Mouse (Mus musculus) erythroblast, embryonic 14.5 days (primary cell): ENCODE data around the gene Sf3b3. TPM values are rescaled to one million over a fixed set of nuclear protein-coding genes. Genes with fewer than 3 reads are reported as not detected.

Experiments
- H3K27me3 ChIP-seq: 2 replicates; pipeline ENCODE4 v1.6.1; 2012; ENCODE audit warnings: inconsistent platforms; ENCODE audit not compliant: control insufficient read depth
- H3K36me3 ChIP-seq: 2 replicates; pipeline ENCODE4 v1.6.1; 2012; ENCODE audit warnings: mild to moderate bottlenecking, inconsistent platforms; ENCODE audit not compliant: control insufficient read depth
- H3K4me1 ChIP-seq: 2 replicates; pipeline ENCODE4 v1.6.1; 2012; ENCODE audit warnings: inconsistent platforms; ENCODE audit not compliant: control insufficient read depth
- H3K4me3 ChIP-seq: replicated peaks from 2 replicates; pipeline ENCODE3; 2012; ENCODE audit warnings: moderate library complexity, mild to moderate bottlenecking, inconsistent platforms
- H3K9me3 ChIP-seq: 2 replicates; pipeline ENCODE4 v1.6.1; 2012; ENCODE audit warnings: low read length, inconsistent platforms, mixed read lengths; ENCODE audit not compliant: control insufficient read depth
- GATA1 ChIP-seq: IDR thresholded peaks from 2 replicates; pipeline ENCODE4 v1.6.1; 2012; ENCODE audit warnings: low read length, inconsistent platforms, mixed read lengths
- TAL1 ChIP-seq: IDR thresholded peaks from 3 replicates; pipeline ENCODE4 v1.6.1; 2012; ENCODE audit warnings: low read length, inconsistent platforms, mixed read lengths
- polyA plus RNA-seq: library from polyadenylated mRNA; stranded (reverse); fragments of >175 nt; gene quantifications from 2 replicates; pipeline ENCODE4 v1.2.3, GENCODE M21; 2012

Gene Sf3b3
- polyA plus RNA-seq, 1 experiment: 0.49 TPM

GRCm38 (mm10) chr8:110851186-110851585, 4.6 kb upstream of the Sf3b3 start:
- peaks cover 74% of the 10 kb centered on the region for H3K36me3 ChIP-seq
- H3K9me3 ChIP-seq: no peaks in the 10 kb centered on the region
- TF ChIP-seq GATA1: no peak
- no peak for TF ChIP-seq TAL1
- H3K27me3 ChIP-seq: no peaks in the 10 kb centered on the region
- peaks cover 14% of the 10 kb centered on the region for H3K4me1 ChIP-seq
- no peak overlapping the region for H3K4me3 ChIP-seq

DNA sequence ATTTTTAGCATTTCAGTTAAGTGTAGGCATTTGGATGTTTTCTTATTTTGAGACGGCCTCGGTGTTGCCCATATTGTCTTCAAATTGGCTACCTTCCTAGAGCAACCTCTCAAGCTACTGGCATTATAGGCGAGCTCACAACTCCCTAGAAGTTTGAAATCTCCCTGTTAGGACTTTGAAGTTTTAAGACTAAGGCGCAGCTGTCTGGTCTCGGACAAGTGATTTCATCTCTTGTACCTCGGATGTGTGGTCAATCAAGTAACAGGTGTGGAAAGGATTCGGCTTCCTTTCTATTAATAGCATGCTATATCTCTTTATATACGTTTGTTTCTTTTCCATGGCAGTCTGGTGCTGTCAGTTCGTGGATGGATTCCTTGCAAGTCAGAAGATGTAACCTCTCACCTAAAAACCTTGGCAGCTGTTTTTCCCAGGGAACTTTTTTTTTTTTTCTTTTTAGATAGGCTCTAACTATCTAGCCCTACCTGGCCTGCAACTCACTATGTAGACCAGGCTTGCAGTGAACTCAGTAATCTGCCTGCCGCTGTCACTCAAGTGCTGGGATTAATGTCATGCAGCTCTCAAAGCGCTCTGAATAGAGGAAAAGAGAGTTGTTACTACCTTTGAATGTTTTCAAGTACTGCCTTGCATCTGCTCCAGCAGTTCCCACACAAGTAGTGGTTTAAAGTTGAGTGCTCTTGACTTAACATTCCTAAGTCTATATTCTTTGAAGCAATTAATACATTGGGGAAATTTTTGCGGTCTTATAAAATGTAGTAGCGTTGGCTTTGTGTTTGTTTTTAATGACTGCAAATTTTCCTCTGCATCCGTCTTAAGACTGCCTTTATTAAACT, 1.3 kb upstream of the Sf3b3 start:
- peaks cover 65% of the 10 kb centered on the region for H3K36me3 ChIP-seq
- H3K9me3 ChIP-seq: no peaks in the 10 kb centered on the region
- peak overlapping the region; percentile 100 for H3K4me3 ChIP-seq
- H3K4me1 ChIP-seq: peaks cover 43% of the 10 kb centered on the region
- no peaks in the 10 kb centered on the region for H3K27me3 ChIP-seq
- TF ChIP-seq GATA1 (no peak), TAL1 (no peak)

GRCm38 (mm10) chr8:110847171-110847549, 573 bp upstream of the Sf3b3 start:
- TF ChIP-seq TAL1: no peak
- no peak for TF ChIP-seq GATA1
- Histone ChIP-seq H3K27me3 (no peaks in the 10 kb centered on the region), H3K9me3 (no peaks in the 10 kb centered on the region), H3K4me1 (peaks cover 46% of the 10 kb centered on the region), H3K36me3 (peaks cover 65% of the 10 kb centered on the region), H3K4me3 (peak overlapping the region; percentile 100)

DNA sequence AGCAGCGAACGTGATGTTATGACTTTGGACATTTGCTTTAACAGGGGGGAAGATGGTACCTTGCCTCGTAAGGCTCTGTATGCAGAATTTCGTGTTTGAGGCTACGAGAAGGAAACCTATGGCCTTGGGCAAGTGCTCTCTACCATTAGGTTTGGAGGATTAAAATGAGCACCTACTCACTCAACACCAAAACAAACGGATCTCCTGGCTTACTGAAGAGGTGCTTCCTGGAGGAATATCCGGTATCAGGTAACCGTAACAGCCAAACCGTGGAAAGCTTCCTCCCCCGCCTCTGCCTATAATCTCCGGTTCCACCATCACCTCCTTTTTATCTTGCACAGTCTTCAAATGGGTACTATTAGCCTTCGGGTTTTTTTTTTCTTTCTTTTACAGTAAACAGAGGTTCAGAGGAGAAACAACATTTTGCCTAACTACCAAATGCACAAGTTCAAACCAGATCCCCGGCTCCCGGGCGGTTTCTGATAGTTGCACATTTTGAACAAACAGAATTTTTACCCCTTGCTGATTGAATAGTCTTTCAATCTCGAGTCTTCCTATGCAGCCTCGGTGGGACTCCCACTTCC, 674 bp downstream of the Sf3b3 start:
- peaks cover 65% of the 10 kb centered on the region for H3K36me3 ChIP-seq
- TF ChIP-seq GATA1 (no peak), TAL1 (no peak)
- peak overlapping the region; percentile 100 for H3K4me3 ChIP-seq
- H3K9me3 ChIP-seq: no peaks in the 10 kb centered on the region
- peaks cover 46% of the 10 kb centered on the region for H3K4me1 ChIP-seq
- no peaks in the 10 kb centered on the region for H3K27me3 ChIP-seq

GRCm38 (mm10) chr8:110844941-110845340, 1.6 kb downstream of the Sf3b3 start:
- peak overlapping the region; percentile 100 for H3K4me3 ChIP-seq
- peaks cover 65% of the 10 kb centered on the region for H3K36me3 ChIP-seq

GRCm38 (mm10) chr8:110843207-110843606, 3.4 kb downstream of the Sf3b3 start:
- Histone ChIP-seq H3K27me3 (no peaks in the 10 kb centered on the region), H3K4me3 (no peak overlapping the region), H3K4me1 (peaks cover 40% of the 10 kb centered on the region), H3K9me3 (no peaks in the 10 kb centered on the region), H3K36me3 (peaks cover 71% of the 10 kb centered on the region)
- TF ChIP-seq TAL1 (no peak), GATA1 (no peak)

More at GRCm38 (mm10) chr8:110844941-110845340, 1.6 kb downstream of the Sf3b3 start:
- H3K27me3 ChIP-seq: no peaks in the 10 kb centered on the region
- H3K4me1 ChIP-seq: peaks cover 46% of the 10 kb centered on the region
- TF ChIP-seq GATA1 (no peak), TAL1 (no peak)
- no peaks in the 10 kb centered on the region for H3K9me3 ChIP-seq

DNA sequence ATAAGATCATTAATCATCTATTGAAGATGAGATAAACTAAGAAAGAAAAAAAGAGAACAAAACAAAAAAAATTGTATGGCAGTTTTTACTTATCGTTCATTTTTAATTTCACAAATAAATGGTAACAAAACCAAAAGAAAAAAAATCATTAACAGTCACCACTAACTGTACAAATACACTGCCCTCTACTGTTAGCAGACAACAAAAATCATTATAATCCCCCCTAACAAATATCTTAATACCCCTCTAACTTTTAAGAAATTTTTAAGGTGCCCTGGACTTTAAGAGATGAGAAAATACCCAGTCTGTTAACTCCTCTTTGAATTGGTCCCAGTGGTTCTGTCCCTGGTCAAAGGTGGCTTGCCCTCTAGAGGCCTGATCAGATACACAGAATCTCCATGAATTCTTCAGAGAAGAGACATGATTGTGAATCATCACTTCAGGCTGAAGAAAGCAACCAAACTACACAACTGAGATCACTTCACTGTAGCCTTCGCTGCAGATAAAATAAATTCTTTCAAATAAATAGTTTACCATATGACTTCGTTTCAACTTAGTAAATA, 4.5 kb downstream of the Sf3b3 start:
- no peak overlapping the region for H3K4me3 ChIP-seq
- peaks cover 82% of the 10 kb centered on the region for H3K36me3 ChIP-seq
- H3K9me3 ChIP-seq: no peaks in the 10 kb centered on the region
- no peak for TF ChIP-seq GATA1
- TF ChIP-seq TAL1: no peak
- H3K4me1 ChIP-seq: peaks cover 33% of the 10 kb centered on the region
- no peaks in the 10 kb centered on the region for H3K27me3 ChIP-seq

GRCm38 (mm10) chr8:110831956-110832355, 14.6 kb downstream of the Sf3b3 start:
- TF ChIP-seq TAL1 (no peak), GATA1 (no peak)

GRCm38 (mm10) chr8:110828511-110828910, 18.1 kb downstream of the Sf3b3 start:
- no peak for TF ChIP-seq TAL1
- TF ChIP-seq GATA1: no peak
- Histone ChIP-seq H3K9me3 (no peaks in the 10 kb centered on the region), H3K36me3 (peaks cover 100% of the 10 kb centered on the region)

More at GRCm38 (mm10) chr8:110831956-110832355, 14.6 kb downstream of the Sf3b3 start:
- Histone ChIP-seq H3K27me3 (no peaks in the 10 kb centered on the region), H3K4me1 (no peaks in the 10 kb centered on the region), H3K9me3 (no peaks in the 10 kb centered on the region), H3K4me3 (no peak overlapping the region), H3K36me3 (peaks cover 100% of the 10 kb centered on the region)

More at GRCm38 (mm10) chr8:110828511-110828910, 18.1 kb downstream of the Sf3b3 start:
- no peaks in the 10 kb centered on the region for H3K4me1 ChIP-seq
- H3K27me3 ChIP-seq: no peaks in the 10 kb centered on the region
- H3K4me3 ChIP-seq: no peak overlapping the region
